Mouse (Mus musculus) forebrain, embryonic 14.5 days (tissue): Measurements from ENCODE around the gene Ltbr. TPM values are rescaled to one million over a fixed set of nuclear protein-coding genes. Genes with fewer than 3 reads are reported as not detected.
A peak's percentile ranks its signal among the peaks of the same experiment; 100 is the strongest.

Source experiments
- ATAC-seq: fragments of 200-750 bp; cut with Nextera tagmentation; 2 replicates; pipeline ENCODE4 v1.8.0; 2017; ENCODE audit warnings: mild to moderate bottlenecking, moderate library complexity
- DNase-seq: peaks from one replicate; pipeline ENCODE4 v3.0.0-alpha.2; 2015; ENCODE audit warnings: low spot score
- H3K27ac ChIP-seq: fragments of 300-500 bp; sonication (generic); 2 replicates; pipeline ENCODE4 v1.5.1; 2014; ENCODE audit warnings: low read depth, mild to moderate bottlenecking, control low read depth, low read length, moderate library complexity
- H3K27me3 ChIP-seq: fragments of 300-500 bp; sonication (generic); replicated peaks from 2 replicates; pipeline ENCODE4 v1.6.1; 2014; ENCODE audit warnings: low read length, control low read depth, mixed read lengths; ENCODE audit not compliant: control insufficient read depth, insufficient read depth
- H3K36me3 ChIP-seq: fragments of 300-500 bp; sonication (generic); 2 replicates; pipeline ENCODE4 v1.6.1; 2014; ENCODE audit warnings: low read length, control low read depth; ENCODE audit not compliant: control insufficient read depth, insufficient read depth
- H3K4me1 ChIP-seq: fragments of 300-500 bp; sonication (generic); 2 replicates; pipeline ENCODE4 v1.6.1; 2014; ENCODE audit warnings: antibody characterized with exemption, low read length, control low read depth; ENCODE audit not compliant: control insufficient read depth, insufficient read depth
- H3K4me2 ChIP-seq: fragments of 300-500 bp; sonication (generic); 2 replicates; pipeline ENCODE4 v1.6.1; 2014; ENCODE audit warnings: mild to moderate bottlenecking, control low read depth, low read length
- H3K4me3 ChIP-seq: fragments of 300-500 bp; sonication (generic); 2 replicates; pipeline ENCODE4 v1.5.1; 2014; ENCODE audit warnings: low read depth, low read length, control low read depth
- H3K9ac ChIP-seq: fragments of 300-500 bp; sonication (generic); 2 replicates; pipeline ENCODE4 v1.6.1; 2014; ENCODE audit warnings: mild to moderate bottlenecking, low read length, control low read depth, moderate library complexity
- H3K9me3 ChIP-seq: fragments of 300-500 bp; sonication (generic); replicated peaks from 2 replicates; pipeline ENCODE4 v1.6.1; 2016; ENCODE audit warnings: low read length, control low read depth, mixed read lengths; ENCODE audit not compliant: control insufficient read depth
- WGBS: fragments of 180-500 bp; shearing (Covaris S2); extraction: QIAGEN DNeasy Blood & Tissue Kit; methylation state at CpG from one replicate; pipeline ENCODE4 v1.1.7; 2014; 5-methylcytosine and 5-hydroxymethylcytosine counted together
- polyA plus RNA-seq: library from polyadenylated mRNA; unstranded; fragments of >200 nt; fragmentation: Nextera tagmentation; extraction: Ambion mirVana; gene quantifications from 2 replicates; pipeline ENCODE4 v1.2.1, GENCODE M21; 2014

Gene Ltbr
- polyA plus RNA-seq, 1 experiment from 2014 or later: 12.9 TPM

DNA sequence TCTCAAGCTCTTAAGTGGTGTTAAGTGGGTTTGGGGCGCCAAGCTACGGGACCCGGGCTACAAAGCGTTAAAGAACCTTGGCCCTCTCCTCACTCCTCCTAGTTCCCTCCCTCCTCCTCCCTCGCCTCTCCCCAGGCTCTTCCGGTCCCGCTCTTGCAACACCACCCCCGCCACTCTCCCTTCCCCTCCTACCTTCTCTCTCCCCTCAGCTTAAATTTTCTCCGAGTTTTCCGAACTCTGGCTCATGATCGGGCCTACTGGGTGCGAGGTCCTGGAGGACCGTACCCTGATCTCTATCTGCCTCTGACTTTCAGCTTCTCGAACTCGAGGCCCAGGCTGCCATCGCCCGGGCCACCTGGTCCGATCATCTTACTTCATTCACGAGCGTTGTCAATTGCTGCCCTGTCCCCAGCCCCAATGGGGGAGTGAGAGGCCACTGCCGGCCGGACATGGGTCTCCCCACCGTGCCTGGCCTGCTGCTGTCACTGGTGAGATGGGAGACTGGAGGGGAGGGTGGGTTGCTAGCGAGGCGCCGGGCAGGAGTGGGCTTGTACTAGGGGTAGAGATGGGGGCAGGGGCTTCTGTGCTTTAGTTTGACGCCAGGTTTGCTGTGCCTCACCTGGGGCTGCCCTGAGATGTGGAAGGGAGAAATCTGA lies 36.0 kb upstream of the Ltbr start:
- H3K4me1 ChIP-seq: peaks cover 14% of the 10 kb centered on the region
- H3K27me3 ChIP-seq: no peaks in the 10 kb centered on the region
- WGBS: under 1% methylated on average over 27 of the region's 27 CpGs
- H3K9ac ChIP-seq: peak overlapping the region; percentile 68
- DNase-seq: peak; percentile 73
- H3K4me2 ChIP-seq: peak overlapping the region; percentile 79
- H3K9me3 ChIP-seq: no peaks in the 10 kb centered on the region
- no peak overlapping the region for H3K27ac ChIP-seq
- ATAC-seq: peak; percentile 82
- H3K4me3 ChIP-seq: peak overlapping the region; percentile 44
- no peaks in the 10 kb centered on the region for H3K36me3 ChIP-seq

DNA sequence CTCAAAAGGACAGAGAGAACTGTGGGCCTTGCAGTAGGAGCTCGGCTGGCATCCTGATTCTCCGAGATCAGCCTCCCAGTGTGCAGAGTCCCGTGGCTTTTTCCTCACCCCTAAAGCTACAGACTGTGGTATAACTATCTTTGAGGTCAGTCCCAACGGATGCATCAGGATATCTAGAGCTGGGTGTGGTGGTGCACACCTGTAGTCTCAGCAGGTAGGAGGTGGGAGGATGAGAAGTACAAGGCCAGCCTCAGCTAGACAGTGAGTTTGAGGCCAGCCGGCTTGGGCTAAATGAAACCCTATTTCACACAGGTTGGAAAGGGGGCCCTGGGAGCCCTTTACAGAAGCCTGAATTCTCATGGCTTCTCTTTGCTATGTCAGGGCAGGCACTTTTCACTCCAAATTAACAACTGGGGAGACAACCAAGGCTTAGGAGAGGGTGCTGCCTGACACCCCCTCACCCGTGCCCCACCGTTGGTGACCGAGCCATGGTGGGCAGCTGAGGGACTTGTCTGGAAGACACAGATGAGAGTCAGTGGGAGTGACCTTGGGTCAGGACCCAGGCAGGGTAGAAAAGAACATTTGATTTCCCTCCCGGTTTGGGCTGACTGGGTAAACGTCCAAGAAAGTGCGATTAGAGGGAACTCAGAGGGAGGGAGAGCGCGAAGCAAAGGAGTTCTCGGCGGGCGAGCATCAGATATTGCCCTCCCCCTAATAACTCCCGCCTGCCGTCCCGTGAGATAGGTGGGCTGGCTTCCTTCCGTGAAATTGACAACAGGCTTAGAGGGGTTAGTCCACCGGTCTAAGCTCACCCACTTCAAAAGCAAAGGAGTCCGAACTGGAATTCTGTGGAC lies 35.3 kb upstream of the Ltbr start, which contains the start of gene Tnfrsf1a:
Tnfrsf1a (plus strand) TSS at position 642 of the 854 bp plus-strand sequence.
- Histone ChIP-seq H3K4me1 (peaks cover 14% of the 10 kb centered on the region), H3K4me3 (peak within 1 kb of the TSS; percentile 44), H3K27me3 (no peaks in the 10 kb centered on the region), H3K9ac (peak within 1 kb of the TSS; percentile 68), H3K27ac (no peak within 1 kb of the TSS), H3K4me2 (peak within 1 kb of the TSS; percentile 79), H3K36me3 (no peaks in the 10 kb centered on the region), H3K9me3 (no peaks in the 10 kb centered on the region)
- no peak for DNase-seq
- 5% methylated on average over 22 of the region's 22 CpGs for WGBS
- ATAC-seq: 0 out of 2 replicates have a peak, but pooled peaks have one; percentile 21

DNA sequence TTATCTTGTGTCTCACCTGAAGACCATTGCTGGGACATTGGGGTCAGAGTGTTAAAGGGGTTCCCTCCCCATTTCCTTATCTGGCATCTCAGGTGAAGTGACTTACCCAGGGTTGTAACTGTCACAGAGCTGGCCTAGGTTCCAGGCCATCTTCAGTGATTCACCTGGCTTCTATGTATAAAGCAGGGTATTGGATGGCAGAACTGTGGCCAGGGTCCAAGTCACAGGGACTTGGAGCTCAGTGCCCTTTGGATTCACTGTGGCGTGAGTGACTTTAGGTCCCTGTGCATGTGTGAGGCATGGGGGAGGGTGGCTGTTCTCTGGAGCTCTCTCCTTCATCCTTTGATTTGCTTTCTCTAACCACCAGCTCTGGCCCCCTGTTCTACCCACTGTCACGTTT lies 32.3 kb upstream of the Ltbr start:
- H3K4me1 ChIP-seq: peaks cover 14% of the 10 kb centered on the region
- H3K27me3 ChIP-seq: no peaks in the 10 kb centered on the region
- no peak for DNase-seq
- no peak overlapping the region for H3K9ac ChIP-seq
- no peak overlapping the region for H3K27ac ChIP-seq
- H3K4me3 ChIP-seq: no peak overlapping the region
- ATAC-seq: no peak
- no peaks in the 10 kb centered on the region for H3K36me3 ChIP-seq
- WGBS: 47% methylated on average over 2 of the region's 2 CpGs
- no peaks in the 10 kb centered on the region for H3K9me3 ChIP-seq
- no peak overlapping the region for H3K4me2 ChIP-seq

DNA sequence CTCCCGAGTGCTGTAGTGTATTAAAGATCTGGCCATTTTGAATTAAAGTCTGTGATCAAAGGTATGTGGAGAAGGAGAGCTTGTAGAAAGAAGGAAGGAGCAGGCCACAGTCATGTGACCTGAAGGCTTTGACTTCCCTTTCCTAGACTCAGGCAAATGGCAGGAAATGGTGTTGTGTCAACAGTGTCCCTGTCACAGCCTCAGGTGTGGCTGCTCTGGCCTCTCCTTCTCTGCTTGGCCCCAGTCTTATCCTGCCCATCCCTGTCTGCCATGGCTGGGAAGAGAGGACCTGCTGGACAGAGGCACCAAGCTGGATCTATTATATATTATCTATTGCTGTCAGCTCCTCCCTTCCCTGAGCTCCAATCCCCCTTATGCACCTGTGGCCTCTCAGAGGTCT lies 31.9 kb upstream of the Ltbr start:
- Histone ChIP-seq H3K9me3 (no peaks in the 10 kb centered on the region), H3K27ac (no peak overlapping the region), H3K27me3 (no peaks in the 10 kb centered on the region), H3K4me2 (no peak overlapping the region), H3K4me3 (no peak overlapping the region), H3K9ac (no peak overlapping the region), H3K4me1 (peaks cover 14% of the 10 kb centered on the region), H3K36me3 (no peaks in the 10 kb centered on the region)
- WGBS: 85% methylated on average over 1 of the region's 1 CpGs
- ATAC-seq (no peak), DNase-seq (no peak)

DNA sequence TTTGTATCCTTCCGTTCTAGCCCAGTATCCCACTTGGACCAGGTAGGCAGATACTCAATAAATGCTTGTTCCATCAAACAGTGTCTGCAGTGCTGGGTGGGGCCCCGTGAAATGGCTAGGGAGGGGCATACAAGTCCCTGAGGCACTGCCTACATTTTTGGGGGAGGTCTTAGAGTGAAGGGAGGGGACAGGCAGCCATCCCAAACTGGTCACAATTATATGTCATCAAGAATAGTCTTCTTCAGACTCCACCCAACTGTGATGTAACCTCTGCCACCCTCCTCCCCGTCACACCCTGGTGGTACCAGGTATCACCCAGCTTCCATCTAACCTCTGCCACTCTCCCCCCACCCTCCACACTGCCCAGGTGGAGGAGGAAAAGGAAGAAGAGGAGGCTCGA lies 31.2 kb upstream of the Ltbr start:
- H3K9ac ChIP-seq: no peak overlapping the region
- H3K27ac ChIP-seq: no peak overlapping the region
- ATAC-seq (no peak), DNase-seq (no peak)
- WGBS: 64% methylated on average over 4 of the region's 4 CpGs
- peaks cover 9% of the 10 kb centered on the region for H3K4me1 ChIP-seq
- H3K4me3 ChIP-seq: no peak overlapping the region
- H3K4me2 ChIP-seq: no peak overlapping the region
- H3K36me3 ChIP-seq: no peaks in the 10 kb centered on the region
- H3K27me3 ChIP-seq: no peaks in the 10 kb centered on the region
- no peaks in the 10 kb centered on the region for H3K9me3 ChIP-seq

DNA sequence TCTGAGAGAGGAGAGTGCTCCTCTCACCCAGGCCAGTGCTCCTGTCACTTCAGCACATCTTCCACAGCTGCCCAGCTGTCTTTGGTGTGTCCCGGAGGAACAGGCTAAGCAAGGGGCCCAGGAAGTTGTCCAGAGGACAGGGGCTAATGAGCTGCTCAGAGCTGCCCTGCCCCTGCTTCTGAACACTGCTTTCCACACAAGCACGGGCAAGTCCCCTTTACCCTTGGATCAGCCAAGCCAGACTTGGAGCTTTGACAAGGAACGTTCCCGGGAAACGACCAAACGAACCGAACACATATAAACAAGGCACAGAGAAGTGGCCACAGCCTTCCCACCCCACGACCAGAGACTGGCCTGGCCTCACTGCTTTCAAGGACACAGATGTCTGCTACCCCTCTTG lies 30.4 kb upstream of the Ltbr start:
- H3K9me3 ChIP-seq: no peaks in the 10 kb centered on the region
- H3K9ac ChIP-seq: no peak overlapping the region
- ATAC-seq (no peak), DNase-seq (no peak)
- H3K4me3 ChIP-seq: no peak overlapping the region
- 37% methylated on average over 8 of the region's 8 CpGs for WGBS
- no peaks in the 10 kb centered on the region for H3K36me3 ChIP-seq
- peaks cover 4% of the 10 kb centered on the region for H3K4me1 ChIP-seq
- H3K4me2 ChIP-seq: no peak overlapping the region
- no peak overlapping the region for H3K27ac ChIP-seq
- no peaks in the 10 kb centered on the region for H3K27me3 ChIP-seq

DNA sequence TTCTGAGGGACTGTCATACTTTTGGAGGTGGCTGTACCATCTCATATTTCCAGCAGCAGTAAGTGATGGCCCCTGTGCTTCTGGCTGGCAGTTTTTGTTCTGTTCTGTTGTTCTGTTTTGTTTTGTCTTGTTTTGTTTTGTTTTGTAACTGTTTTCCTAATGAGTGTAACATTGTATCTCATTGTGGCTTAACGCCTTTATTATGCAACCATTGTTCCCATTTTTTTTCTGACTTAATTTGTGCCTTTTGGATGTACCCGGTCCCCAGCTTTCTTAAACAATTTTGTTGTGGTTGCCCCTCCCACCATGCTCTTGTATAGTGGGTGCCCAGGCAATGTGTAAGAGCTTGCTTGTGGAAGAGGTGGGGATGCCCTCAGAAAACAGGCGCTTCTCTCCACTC lies 28.5 kb upstream of the Ltbr start:
- 55% methylated on average over 3 of the region's 3 CpGs for WGBS
- no peak for DNase-seq
- H3K4me3 ChIP-seq: no peak overlapping the region
- H3K9ac ChIP-seq: no peak overlapping the region
- no peaks in the 10 kb centered on the region for H3K36me3 ChIP-seq
- no peaks in the 10 kb centered on the region for H3K9me3 ChIP-seq
- no peak overlapping the region for H3K4me2 ChIP-seq
- no peaks in the 10 kb centered on the region for H3K4me1 ChIP-seq
- H3K27me3 ChIP-seq: no peaks in the 10 kb centered on the region
- H3K27ac ChIP-seq: no peak overlapping the region
- ATAC-seq: no peak

DNA sequence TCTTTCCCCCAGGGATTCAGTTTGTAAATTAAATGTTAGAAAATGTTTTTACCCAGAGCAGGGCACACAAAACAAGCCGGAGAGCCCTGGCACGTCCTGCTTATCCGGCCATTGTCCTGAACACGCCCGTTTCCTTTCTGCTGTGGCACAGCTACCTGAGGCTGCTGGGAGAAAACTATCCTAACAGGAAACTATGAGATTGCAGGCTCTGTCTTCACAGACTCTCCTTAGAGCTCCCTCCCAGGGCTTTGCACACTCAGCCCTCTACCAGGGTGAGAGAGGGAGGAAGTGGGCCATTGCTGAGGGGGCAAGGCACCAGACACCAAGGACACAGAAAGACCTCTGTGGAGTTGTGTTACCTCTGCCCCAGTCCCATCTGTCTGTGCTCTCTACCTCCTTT lies 26.6 kb upstream of the Ltbr start:
- Histone ChIP-seq H3K36me3 (no peaks in the 10 kb centered on the region), H3K4me1 (no peaks in the 10 kb centered on the region), H3K27ac (no peak overlapping the region), H3K9me3 (no peaks in the 10 kb centered on the region), H3K4me2 (no peak overlapping the region), H3K27me3 (no peaks in the 10 kb centered on the region), H3K4me3 (no peak overlapping the region), H3K9ac (no peak overlapping the region)
- 66% methylated on average over 5 of the region's 5 CpGs for WGBS
- no peak for DNase-seq
- ATAC-seq: no peak
